Mouse (Mus musculus) activated CD4-positive, CD25-positive, alpha-beta regulatory T cell, adult 4 months (primary cell): ENCODE measurements around the gene Foxo6. TPM values are rescaled to one million over a fixed set of nuclear protein-coding genes. Genes with fewer than 3 reads are reported as not detected.
A peak's percentile ranks its signal among the peaks of the same experiment; 100 is the strongest.

Experiments
- ATAC-seq: one replicate; pipeline ENCODE4 v1.8.0; 2017
- polyA plus RNA-seq, 2 experiments: library from polyadenylated mRNA; unstranded; fragments of 100-300 nt; shearing (Covaris generic); gene quantifications; one replicate each; pipeline ENCODE4 v1.2.1; 2017

Foxo6 gene
- polyA plus RNA-seq, result not detected

DNA sequence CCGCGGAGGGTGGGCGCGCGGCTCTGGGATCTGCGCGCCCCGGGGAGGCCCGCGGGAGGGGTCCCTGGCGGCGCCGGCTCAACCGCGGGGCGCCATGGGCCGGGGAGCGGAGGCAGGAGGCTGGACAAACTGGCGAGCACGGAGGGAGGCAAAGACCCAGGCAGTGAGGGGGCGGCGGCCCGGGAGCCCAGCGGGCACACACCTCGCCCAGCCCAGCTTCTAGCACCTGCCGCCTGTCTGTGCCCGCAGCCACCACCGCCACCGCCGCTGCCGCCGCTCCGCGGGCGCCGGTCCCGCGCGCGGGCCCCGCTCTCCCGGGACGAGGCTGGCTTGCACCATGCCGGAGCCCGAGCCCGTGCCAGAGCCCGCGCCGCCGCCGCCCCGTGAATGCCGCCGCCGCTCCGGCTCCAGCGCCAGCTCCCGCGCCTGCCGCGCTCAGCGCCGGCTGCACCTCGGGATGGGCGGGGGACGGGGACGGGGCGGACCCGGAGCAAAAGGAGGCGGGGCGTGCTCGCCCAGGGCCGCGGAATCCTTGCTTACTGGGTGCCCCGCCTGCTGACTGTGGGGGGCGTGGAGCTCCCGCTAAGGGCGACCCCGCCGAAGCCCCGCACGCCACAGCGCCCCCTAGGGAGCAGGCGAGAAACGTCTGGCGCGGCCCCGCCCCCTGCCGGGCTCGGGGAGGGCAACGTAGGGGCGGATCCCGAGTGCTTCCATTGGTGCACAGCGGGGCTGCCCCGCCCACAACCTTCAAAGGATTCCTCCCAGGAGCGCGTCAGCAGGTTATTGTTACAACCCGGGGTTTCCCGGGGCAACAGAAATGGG, at the start of gene Foxo6:
Gene Foxo6 (minus strand): TSS at position 60 of the 822 bp plus-strand sequence.
- peak; percentile 89 for ATAC-seq

DNA sequence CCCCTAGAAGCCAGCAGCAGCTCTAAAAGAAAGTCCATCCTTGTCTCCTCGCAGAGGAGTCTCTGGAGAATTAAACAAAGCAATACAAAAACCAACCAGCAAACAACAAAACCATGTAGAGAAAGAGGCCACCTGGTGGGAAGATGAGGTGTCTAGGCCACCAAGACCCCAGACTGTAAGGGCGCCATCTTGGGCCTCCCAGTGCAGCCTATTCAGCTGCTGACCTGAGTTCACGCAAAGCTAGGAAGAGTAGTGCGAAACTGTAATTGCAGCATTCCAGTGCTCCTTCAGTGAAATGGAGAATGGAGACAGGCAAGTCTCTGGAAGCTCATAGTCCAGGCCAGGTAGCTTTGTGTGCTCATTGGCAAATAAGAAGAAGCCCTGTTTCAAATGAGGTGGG, 47.2 kb upstream of the Foxo6 start:
- ATAC-seq, result no peak

DNA sequence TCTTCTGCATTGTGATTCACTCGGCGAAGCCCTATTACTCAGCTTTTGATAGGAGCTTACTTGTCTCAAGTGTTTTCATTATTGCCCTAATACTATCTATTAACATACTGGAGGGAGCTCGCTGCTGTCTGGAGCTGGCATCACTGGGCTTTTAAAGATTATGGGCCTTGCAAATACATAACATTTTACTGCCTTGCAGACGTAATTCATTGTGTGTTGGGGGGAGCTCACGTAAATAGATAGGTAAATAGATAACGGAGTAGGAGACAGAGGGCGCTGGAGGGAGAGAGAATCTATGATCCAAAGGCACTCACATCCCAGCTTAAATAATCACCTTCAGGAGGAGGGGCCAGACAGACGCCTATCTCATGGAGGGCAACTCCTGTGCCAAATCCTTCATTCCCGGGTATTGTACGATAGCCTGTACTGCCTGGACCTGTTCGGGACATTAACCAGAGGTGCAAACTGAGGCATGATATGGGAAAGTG, 45.8 kb upstream of the Foxo6 start:
- no peak for ATAC-seq

DNA sequence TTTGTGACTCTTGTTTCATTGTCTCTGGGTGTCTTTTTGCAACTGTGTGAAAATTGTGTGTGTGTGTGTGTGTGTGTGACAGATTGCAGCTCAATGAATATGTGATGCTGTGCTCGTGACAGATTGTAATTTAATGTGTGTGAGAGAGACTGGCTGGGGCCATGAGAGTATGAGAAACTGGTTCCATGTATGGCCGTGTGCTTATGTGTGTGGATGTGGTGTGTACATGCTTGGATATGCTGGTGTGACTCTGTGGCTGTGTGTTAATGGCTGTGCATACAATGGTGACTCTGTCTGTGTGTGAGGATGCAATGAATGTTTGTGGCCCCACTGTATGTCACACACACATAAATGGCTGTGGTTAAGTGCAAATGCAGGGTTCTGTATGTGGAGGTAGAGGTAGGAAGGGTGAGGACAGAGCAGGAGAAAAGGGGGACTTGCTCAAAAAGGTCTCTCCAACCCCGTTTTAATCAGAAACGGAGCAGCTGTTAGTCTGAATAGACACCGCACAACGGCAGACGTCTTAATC, 45.3 kb upstream of the Foxo6 start:
- ATAC-seq, result no peak

DNA sequence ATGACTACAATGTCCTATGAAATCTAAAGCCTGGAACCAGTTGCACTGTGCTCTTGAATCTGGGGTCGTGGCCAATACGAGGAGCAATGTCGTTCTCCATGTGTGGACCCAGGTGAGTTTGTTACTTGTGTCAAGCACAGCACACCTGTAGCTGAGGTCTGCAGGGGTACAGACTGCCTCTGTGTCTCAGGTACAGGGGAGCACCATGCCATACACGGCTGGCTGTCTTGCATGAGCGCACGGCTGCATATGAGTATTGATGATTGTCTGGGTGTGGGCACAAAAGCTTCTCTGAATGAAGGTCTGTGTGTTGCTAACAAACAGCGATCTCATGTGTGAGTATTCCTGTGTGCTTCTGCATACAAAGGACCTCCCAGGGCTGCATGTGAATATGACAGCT, 44.8 kb upstream of the Foxo6 start:
- no peak for ATAC-seq

DNA sequence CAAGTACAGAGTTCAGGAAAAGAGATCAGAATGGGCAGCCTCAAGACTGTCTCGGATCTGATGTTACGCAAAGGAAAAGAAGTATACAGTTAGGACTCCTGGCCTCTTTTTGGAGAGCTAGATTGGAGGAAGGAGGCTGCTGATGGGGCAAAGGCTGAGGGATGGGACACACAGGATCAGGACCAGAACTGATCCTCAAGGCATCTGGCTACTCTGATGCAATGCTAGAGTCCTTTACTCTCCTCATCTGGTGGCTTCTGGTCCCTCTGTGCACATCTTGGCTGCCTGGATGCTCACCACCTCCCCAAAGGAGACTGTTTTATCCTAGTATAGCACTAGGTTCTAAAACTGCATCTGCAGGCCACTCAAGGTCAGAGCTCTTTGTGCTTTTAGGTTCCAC, 44.4 kb upstream of the Foxo6 start:
- no peak for ATAC-seq

DNA sequence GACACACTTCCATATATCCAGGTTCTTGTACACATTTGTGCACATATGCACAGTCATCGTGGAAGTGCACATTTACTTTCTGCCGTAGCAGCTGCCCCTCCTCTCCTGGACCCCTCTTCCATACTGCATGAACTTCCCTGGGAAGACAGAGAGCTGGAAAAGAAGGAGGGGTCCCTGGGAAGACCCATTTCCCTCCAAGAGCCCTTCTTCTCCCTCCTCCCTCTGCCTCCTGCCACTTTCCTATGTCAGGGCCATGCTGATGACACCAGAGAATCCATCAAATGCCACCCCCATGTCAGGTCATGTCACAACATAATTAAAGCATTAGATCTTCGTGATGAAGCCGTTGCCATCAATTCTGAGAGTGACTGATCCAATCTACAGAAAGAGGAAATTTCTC, 38.6 kb upstream of the Foxo6 start:
- ATAC-seq, result no peak

DNA sequence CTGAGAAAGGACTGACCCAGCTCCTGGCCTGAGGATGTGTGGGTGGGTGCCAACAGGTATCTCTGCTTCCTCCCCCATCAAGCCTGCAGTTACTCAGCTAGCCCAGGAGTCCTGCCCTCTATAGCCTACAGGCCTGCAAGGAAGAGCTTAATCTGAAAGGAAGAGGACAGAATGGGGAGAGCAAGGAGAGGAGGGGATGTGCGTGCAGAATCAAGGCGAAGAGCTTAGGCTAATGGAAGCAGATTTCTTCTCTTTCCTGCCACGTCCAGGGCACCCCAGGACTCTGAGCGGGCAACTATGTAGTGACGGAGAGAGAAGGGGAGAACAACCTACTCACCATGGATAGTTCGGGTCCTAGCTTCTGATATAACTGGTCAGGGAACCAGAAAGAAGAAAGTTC, 37.9 kb upstream of the Foxo6 start:
- ATAC-seq, result no peak

DNA sequence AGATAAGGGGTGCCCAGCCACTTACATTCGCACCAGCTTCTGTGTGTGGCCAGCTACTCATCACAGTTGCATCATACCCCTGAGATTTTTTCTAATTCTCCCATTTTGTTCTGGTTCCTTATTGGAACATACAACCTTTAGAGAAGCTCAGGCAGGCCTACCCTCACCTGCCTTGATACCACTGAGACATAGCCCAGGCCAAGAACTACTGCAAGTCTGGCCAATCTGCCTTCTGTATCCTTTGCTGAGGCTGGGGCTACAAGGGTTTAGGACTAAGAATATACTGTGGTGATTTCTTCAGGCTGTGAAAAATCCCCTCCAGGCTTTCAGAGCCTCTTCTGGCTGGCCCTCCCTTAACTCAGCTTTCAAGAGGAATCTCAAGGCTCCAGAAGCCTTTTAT, 36.7 kb upstream of the Foxo6 start:
- ATAC-seq, result no peak

DNA sequence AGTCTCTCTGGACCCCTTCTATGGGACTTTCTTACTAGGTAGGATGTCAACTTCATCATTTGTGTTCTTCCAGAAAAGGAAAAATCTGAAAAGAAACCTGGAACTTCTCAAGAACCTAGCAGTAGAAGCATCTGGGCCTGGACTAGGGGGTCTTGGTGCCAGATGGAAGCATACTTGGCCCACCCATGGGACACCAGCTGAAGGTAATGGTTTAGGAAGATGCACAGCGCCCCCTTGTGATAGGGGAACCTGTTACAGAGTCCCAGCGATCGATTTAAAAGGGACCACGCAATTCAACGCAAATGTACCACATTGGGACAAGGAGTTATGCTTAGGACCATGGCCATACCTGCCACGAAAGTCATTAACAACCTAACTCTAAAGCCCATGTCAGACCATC, 36.0 kb upstream of the Foxo6 start:
- no peak for ATAC-seq

DNA sequence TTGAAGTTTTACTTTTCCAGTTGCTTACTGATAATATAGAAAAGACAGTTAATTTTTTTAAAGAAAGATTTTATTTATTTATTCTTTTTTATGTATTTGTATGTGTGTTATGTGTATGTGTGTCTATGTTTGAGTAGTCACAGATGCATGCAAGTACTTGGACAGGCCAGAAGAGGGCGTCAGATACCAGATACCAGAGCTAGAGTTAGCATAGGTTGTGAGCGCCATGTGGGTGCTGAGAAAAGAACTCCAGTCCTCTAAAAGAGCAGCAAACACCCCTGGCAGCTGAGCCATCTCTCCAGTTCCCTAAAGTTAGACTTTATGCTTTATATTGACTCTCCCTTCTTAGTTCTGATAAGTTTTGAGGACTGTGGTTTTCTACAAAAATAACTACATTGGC, 30.4 kb upstream of the Foxo6 start:
- ATAC-seq, result no peak

DNA sequence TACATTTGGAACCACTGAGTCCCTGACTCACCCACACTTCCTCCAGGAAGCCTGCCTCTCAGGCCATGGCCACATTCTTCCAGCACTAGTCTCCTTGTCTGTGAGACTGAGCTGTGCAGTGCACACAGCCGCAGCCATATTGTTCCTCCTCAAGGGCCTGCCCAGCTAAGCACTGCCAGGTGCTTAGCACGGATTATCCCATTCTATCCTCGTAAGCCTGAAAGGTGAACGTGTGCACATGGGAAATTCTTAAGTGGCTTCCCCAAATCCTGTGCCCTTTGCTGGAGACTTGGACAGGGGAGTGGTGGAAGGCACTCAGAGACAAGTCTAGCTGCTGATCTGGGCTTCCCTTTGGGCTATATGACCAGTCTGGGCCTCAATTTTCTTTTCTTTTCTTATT, 29.6 kb upstream of the Foxo6 start:
- no peak for ATAC-seq

DNA sequence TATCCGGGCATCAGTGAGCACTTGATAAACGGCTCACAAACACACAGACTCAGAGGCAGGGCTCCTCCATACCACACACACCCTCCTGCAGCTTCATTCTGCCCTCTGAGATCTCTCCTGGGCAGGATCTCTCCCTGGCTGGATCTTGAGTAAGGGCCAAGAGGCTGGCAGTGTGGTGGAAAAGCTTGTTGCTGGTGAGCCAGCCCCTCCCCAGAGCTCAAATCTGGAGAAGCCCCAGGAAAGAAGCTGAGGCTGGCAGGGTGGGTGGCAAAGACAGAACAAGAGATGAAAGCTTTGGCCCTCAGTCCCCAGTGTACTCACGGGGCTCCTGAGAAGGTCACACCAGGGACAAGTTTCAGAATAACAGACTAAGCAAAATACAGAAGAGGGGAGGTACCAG, 27.4 kb upstream of the Foxo6 start:
- ATAC-seq, result no peak

DNA sequence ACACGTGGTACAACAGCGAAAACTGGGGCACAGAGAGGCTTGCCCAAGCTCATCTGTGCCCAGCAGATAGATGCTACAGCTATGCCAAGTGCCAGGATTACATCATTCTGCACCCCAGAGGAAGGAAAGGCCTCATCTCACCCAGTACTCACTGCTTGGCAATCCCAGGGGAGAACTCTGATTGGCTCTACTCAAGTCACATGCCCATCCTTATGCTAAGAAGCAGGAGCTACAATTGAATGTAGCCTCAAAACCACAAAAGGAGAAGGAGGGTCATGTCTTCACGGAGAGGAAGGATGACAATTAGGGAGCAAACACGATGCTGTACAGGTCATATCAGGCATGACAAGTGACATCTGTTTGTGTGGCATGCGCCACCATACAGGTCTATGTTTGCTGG, 26.2 kb upstream of the Foxo6 start:
- ATAC-seq, result no peak

DNA sequence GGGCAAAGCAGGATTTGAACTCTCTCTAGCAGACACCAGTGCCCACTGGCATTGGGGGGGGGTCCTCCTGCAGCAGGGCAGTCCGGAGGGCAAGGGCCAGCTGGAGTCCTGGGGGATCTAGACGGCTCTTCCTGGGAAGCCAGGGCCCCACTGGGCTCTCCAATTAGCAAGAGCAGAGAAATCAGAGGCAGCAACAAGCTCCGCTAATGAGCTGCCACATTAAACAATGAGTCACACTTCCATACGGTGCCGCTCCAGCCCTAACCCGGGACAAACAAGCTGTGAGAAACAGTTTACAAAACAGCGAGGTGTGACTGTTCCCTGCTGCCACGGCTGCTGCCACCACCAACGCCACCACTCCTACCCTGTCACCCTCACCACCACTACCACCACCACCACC, 17.4 kb upstream of the Foxo6 start:
- no peak for ATAC-seq

DNA sequence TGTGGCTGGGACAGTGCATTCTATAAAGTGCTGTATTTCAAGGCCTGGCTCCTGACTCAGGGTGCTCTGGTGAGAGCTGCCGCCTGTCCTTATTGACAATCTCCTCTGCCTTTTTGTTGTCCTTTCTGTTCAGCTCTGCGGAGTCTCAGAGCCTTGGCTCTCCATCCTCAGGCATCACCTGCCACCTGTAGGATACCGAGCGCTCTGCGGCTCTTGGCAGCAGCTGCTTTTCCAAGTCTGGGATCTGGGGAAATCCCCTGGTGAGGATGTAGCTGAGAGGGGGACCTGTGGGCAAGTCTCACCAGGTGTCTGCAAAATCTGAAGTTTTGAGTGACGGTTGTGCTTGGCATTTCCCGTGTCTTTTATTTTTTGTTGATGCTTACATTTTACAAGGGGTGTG, 12.1 kb upstream of the Foxo6 start:
- ATAC-seq, result no peak

DNA sequence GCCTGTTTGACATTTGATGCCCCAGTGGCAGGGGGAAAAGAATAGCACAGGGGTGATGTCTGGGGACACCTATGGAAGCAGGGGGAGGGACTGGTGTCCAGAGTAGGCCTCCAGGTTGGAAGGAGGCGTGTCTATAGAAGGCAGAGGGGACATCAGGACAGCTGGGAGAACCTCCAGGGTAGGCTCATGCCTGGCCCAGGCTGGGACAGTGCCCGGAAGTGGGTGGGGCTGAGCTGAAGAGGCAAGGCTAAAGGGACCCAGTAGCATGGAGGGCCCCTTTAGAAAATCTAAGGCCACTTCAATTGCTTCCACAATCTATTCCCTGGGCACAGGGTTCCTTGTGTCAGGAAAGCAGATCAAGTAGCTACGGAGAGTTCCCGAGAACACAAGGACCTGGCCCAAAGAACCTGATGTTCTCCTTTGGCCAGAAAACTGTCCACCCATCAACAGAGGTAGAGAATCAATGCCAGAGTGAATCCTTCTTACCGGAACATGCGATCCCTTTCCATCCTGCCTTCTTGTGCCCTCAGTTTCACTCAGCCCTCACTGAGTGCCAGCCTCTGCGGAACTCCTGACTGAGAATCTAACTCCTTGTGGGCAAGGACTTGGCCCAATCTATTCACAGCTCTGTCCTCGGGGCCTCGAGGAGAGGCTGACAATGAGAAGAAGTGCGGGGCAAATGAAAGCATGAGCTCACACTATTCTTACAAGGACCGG, 4.1 kb upstream of the Foxo6 start:
- ATAC-seq, result no peak

DNA sequence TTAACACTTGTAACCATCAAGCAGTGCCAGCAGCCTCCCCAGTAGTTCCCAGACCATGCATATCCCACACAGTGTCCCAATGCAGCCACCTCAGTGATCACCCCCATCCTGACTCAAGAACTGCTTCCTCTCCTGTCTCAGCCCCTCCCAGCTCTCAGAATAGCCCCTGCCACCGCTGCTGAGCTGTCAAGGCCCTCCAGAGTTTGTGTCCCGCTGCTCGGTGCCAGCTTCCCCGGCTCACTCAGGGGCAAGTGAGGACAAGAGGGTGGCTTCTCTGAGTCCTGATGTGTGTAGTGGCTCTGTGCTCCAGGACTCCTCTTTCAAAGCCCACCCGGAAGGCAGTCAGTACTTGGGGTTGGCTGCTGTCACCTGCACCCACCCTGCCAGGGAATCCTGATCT, 3.3 kb upstream of the Foxo6 start:
- no peak for ATAC-seq

DNA sequence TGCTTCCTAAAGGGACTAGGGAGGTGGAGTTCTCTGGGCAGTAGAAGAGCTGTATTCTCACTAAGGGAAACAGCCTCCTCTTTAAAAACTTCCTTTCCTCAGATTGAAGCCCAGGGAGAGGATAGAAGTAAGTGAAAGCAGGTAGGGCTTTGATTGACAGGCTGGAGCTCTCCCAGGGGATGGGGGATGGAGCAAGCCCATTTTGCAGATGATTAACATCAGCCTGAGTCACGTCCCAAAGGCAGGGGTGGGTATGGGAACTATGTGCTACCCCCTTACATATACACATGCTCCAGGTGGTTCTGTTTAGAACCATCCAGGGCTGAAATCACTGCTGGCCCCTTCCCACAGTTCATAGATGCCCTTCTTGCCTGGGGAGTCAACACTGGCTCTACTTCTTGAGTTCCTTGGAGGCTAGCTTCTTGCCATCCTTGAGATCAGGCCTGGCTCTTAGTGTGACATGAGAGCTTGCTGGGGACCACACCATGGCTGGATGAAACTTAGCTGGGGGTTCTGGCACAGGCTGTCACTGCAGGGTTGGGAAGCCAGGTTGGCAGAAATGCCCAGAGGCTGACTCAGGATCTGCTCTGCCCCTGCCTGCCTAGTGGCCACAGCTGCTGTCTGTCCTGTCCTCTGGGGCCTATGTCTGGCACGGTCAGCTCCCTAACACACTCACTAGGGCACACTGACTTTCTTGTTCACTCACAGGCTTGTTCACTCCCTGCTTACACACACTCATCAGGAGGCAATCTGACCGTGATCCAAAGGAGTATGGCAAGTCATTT, 2.2 kb upstream of the Foxo6 start:
- no peak for ATAC-seq

DNA sequence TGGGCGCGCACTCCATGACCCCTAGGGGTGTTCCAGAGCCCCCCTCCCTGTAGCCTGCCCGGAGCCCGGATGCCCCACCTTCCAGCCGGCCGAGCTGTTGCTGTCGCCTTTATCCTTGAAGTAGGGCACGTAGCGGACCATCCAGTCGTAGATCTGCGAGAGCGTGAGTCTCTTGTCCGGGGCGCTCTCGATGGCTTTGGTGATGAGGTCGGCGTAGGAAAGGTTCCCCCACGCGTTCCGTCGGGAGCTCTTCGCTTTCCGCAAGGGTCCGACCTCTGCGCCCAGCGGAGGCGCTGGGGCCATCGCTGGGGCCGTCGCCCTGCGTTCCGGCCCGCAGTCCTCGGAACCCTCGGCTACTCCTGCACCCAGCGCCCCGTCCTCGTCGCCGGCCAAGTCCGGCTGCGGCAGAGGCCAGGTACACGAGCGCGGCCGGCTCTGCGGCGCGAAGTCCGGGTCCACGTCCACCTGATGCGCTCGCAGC, 348 bp downstream of the Foxo6 start:
- no peak for ATAC-seq

DNA sequence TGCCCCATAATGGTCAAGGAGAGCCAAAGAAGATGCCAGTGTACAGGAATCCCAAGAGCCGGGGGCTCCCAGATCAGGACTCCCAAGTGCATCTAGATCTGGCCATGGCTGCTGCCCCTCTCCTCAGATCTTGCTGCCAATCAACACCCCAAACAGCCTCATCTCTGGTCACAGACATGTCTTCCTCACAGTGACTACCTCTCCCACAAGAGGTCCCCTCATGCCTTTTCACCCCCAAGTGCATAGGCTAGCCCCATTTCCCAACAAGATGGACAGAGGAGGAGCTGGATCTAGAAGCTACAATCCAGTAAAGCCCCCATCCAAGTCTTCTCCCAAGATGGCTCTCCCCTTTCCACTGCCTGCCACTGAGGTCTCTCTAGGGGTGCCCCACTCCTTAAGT, 1.4 kb downstream of the Foxo6 start:
- ATAC-seq, result no peak

DNA sequence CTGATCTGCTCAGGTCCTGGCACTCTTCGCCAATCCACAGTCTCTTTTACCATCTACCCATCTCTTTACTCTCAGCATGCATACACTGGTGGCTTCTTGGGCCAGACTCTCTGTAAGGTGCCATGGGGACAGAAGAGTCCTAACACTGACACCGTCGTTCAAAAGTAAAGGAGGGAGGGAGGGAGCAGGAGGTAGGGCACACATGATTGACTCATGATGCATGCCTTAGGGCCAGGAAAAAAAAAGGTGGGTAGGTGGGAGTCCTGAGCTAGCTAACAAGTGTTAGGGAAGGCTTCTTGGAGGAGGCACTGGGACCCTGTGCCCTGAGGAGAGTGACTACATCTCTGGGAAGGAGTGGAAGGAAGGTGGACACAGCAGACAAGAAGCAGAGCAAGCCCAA, 1.9 kb downstream of the Foxo6 start:
- ATAC-seq, result no peak

DNA sequence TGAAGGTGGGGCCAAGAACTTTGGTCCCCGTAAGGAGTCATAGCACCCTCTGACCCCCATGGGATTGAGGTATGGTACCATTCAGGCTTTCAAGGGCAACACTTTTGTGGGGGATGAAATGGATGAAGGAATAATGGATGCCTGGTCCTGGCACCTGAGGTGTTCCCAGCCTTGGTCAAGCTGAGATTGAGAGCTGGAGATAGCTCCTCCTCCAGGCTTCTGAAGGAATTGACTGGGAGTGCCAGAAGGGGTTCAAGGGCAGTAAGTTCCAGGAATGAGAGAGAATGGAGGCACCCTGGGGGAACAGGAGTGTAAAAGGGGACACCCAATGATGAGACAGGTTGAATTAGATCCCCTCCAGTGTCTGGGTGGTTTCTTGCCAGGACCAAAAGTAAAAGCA, 3.0 kb downstream of the Foxo6 start:
- no peak for ATAC-seq
